Mouse (Mus musculus) ovary, postnatal 14 days (tissue): ENCODE measurements around the gene Gm10024.
"Not testable (repeated sequence)": the region's sequence is repeated elsewhere in the genome, so short reads cannot be mapped to it uniquely, and the experiment has no call there.

ENCODE experiments used
- DNase-seq: peaks from one replicate; pipeline ENCODE4 v3.0.0; 2022; ENCODE audit warnings: low spot score

Gm10024 gene

DNA sequence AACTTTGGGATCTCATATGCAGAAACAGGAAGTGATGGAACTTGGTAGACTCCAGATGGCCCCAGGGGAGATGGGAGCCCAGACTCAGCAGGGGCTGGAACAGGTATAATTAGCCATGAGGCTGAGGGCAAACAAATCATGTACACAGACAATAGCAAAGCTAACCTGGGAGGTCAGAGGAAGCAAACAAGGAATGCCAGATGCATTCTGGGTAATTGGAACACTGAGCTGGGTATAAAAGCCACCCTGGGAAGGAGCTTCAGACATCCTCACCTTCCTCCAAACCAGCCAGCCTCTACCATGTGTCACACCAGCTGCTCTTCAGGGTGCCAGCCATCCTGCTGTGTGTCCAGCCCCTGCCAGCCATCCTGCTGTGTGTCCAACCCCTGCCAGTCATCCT is at the start of gene Gm10024:
Gm10024 (plus strand) TSS at position 301 of the 400 bp plus-strand sequence.
- not testable (repeated sequence) for DNase-seq

DNA sequence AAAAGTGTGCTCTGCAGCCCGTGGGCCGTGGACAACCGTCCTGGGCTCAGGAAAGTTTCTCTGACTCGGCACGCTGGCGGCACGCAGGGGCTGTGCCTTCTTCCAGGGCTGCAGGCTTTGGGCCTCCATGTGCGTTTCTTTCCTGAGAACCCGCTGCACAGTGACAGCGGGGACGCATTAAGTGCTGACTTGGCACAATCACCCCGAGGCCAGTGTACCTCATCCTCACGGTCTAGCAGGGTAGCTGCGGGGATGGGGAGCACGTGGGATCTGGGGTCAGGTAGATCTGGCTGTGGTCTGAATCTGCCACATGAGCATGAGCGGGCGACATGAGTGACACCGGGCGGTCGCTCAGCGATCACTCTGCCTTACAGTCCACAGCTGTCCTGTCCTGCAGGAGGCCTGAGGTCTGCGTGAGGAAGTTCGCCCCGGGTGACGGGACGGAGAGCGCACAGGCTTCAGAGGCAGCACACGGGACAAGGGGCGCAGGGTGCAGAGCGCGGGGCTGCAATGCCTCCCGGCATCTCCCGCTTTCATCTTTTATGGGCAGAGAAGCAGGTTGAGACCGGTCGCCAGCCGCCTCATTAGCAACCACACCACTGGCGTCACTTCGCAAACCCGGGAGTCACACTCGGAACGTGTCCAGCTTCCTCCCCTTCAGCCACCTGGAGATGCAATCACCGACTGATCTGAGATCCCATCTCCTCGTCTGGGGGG is 47.1 kb upstream of the Gm10024 start:
- DNase-seq = no peak

DNA sequence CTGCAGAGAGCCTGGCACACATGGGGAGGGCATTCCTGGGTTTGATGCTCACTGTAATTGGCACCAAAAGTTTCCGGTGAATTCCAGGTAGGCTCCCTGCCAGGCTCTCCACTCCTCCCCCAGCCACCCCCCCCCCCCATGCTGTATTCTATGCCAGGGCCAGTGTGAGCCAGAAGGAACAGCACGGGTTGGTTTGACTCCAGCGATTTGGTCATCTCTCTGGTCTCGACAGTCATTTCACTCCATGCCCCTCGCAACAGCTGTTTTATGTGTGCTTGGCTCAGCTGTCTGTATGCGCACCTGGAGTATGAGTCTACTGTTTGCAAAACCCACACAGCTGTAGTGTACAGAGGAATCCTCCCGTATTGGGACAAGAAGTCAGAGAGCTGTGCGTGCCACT is 44.9 kb upstream of the Gm10024 start:
- DNase-seq = no peak

DNA sequence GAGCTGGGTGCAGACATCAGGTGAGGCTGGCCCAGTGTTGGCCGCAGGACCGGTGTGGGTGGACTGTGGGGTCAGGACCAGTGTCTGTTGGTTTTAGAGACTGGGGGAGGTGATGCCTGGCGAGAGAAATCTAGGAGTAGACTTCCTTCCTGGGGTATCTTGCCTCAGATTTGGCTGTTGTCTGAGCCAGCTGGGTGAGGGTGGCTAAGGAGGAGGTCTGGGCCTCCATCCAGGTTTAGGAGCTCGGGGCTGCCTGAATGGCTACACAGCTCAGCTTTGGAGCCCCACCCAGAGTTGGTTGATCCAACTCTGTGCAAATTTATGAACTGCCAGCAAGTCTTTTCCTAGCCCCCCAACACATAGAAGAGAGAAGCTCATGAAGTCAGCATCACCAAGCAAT is 43.9 kb upstream of the Gm10024 start:
- no peak for DNase-seq

DNA sequence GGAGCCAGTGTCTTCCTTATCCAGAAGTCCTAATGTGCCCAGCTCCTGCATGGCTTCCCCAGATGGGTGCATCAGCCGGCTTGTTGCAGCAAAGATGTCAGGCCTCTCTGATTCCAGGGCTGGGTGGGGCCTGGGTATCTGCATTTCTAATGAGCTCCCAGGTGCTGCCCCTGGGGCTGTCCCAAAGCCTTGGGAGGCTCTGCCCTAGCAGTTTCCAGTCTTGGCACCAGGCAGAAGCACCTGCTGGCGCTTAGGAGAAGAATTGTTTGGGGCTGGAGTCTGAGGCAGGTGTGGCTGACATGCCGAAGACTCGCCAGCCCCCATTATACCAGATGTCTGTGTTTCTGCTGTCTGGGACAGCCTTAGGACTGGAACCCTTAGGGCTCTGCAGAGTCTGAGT is 40.5 kb upstream of the Gm10024 start:
- DNase-seq = no peak

GRCm38 (mm10) chr10:77671519-77671918 is 39.7 kb upstream of the Gm10024 start:
- no peak for DNase-seq

GRCm38 (mm10) chr10:77673765-77674164 is 37.5 kb upstream of the Gm10024 start:
- DNase-seq = no peak

GRCm38 (mm10) chr10:77677562-77677961 is 33.7 kb upstream of the Gm10024 start:
- no peak for DNase-seq

DNA sequence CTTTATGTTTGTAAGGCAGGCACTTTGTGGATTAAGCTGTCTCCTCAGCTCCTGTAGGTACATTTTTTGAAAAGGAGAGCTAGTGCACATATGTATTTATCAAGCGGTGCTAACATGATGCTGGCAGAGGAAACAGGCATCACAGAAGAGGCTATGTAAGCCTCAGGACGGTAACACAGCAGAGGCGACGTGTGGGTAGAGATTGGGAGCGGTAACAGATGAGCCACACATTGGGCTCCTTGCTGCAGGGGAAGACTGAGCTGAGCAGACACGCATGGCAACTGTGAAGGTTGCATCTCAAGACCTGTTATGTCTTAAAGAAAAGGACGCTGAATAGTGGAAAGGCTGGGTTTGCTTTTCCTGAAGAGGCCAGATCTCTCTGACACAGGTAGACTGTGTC is 28.3 kb upstream of the Gm10024 start:
- DNase-seq = no peak

DNA sequence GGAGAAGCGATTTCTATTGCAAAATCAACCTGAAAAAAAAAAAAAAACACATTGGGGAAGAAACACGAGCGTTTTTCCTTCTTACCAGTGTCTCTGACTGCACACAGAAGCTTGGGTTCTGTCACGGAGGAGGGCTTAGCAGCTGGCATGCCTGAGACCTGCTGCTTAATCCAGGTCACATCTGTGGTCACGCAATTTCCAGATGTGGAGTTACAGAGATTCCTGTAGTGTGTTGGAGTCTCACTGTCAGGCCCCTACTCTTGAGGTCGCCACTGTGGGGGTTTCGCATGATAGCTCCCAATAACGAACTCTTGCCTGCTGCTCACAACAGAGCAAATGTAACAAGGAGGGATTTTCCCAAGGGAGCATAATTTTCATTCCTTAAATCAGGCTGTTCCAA is 27.1 kb upstream of the Gm10024 start:
- DNase-seq = no peak

- DNase-seq = no peak
Observed at GRCm38 (mm10) chr10:77685895-77686664, 25.2 kb upstream of the Gm10024 start, which contains the start of gene Tspear. Tspear (plus strand) TSS chr10:77686569.

DNA sequence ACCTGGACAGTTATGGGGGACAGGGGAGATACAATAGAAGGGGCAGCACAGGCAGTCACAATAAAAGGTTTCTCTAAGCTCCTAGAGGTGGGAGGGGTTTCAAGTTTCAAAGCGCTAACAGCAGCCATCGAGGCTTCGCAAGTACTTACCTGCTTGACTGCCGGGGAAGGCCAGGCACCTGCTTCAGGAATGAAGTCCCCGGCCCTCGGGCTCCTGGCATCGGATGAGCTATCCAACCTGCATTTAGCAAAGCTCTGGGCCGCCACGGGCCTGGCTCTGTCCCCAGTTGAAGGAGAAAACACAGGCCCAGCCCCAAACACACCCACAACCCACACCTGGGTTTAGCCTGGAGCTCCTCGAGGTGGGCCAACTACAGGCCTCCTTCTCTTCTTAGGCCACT is 24.2 kb upstream of the Gm10024 start:
- no peak for DNase-seq

GRCm38 (mm10) chr10:77690356-77690807 is 20.9 kb upstream of the Gm10024 start, which contains the start of gene Gm19402:
Gm19402 (minus strand) TSS chr10:77690757.
- not testable (repeated sequence) for DNase-seq

- DNase-seq = no peak
Observed at GRCm38 (mm10) chr10:77697133-77697532, 14.1 kb upstream of the Gm10024 start, which contains the start of gene Gm9508. Gm9508 (minus strand) TSS chr10:77697233.

DNA sequence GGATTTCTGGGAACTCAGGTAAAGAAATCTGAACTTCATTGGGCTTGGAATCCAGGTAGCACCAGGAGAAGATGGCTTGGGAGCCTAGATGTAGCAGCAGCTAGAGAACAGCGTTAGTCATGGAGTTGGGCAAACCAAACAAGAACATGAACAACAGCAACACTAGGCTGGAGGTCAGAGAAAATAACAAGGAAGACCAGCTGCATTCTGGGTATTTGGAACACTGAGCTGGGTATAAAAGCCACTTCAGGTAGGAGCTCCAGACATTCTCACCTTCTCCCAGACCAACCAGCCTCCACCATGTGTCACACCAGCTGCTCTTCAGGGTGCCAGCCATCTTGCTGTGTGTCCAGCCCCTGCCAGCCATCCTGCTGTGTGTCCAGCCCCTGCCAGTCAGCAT is 4.9 kb upstream of the Gm10024 start, which contains the start of gene Gm10272:
Gm10272 (plus strand) TSS at position 301 of the 400 bp plus-strand sequence.
- DNase-seq = no peak

GRCm38 (mm10) chr10:77709831-77710230 is 1.4 kb upstream of the Gm10024 start:
- no peak for DNase-seq

- DNase-seq = no peak
Observed at GRCm38 (mm10) chr10:77713734-77714133, 2.5 kb downstream of the Gm10024 start.

GRCm38 (mm10) chr10:77715507-77715906 is 4.2 kb downstream of the Gm10024 start, which contains the start of gene Gm10142:
Gm10142 (plus strand) TSS chr10:77715807.
- no peak for DNase-seq

GRCm38 (mm10) chr10:77720299-77720698 is 9.0 kb downstream of the Gm10024 start, which contains the start of gene Krtap12-1:
Krtap12-1 (plus strand) TSS chr10:77720599.
- not testable (repeated sequence) for DNase-seq

DNA sequence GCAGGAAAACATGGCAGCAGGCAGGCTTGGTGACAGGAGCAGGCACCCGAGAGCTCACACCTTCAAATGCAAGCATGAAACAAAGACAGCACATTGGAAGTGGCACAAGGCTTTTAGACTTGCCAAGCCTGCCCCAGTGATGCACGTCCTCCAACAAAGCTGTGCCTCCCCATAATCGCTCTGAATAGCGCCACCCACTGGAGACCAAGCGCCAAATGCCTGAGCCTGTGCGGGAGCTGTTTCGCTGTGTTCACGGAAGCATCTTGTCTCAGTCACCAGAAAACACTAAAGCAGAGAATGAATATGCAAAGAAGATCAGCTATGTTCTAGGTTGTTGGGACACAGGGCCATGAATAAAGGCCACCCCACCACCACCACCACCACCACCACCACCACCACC is 13.6 kb downstream of the Gm10024 start:
- DNase-seq = no peak

DNA sequence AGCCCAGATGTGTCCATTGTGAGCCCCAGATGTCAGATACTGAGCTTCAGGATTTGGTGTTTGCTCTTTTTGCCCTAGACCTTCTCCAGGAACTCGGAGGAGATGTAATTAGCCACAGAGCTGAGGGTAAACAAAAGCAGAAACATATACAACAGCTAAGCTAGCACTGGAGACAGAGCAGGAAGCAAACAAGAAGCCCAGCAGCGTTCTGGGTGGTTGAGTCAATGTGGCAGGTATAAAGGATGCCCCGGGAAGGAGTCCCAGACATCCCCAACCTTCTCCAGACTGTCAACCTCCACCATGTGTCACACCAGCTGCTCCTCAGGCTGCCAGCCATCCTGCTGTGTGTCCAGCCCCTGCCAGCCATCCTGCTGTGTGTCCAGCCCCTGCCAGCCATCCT is 14.9 kb downstream of the Gm10024 start, which contains the start of gene Gm10100:
Gm10100 (plus strand) TSS at position 301 of the 400 bp plus-strand sequence.
- no peak for DNase-seq

DNA sequence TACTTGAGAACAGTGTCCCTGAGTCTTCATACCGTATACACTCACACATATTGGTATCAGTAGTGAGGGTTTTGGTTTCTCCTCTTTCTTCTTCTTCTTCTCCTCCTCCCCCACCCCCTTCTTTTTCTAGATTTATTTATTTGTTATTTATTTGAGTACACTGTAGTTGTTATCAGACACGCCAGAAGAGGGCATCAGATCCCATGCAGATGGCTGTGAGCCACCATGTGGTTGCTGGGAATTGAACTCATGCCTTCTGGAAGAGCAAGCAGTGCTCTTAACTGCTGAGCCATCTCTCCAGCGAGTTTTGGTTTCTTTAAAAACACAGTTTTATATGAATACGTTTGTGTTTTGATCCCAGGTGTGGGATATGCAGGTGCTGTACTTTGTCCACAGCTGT is 17.0 kb downstream of the Gm10024 start:
- no peak for DNase-seq

DNA sequence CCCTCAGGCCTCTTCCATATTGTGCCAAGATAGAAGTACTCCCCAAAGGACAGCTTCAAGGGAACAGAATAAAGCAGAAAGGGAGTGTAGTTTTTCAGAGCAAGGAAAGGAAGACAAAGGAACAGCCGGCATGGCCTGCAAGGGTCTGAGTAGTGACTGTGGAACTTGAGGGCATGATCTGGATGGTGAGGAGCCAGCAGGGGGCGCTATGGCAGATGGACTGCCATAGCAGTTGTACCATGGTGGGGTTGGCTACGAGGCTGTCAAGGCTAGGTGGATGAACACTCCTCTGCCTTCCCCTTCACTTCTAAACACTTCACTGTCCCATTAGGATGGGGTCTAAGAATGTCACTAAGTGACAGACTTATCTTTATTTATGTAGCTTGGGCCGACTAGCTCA is 18.0 kb downstream of the Gm10024 start:
- no peak for DNase-seq
